ENCODE assay signal across 27 mouse cellular contexts in genomic region chr13:41823077-41823476, GRCm38 (mm10). TPM values are rescaled to one million over a fixed set of nuclear protein-coding genes. Genes with fewer than 3 reads are reported as not detected.
DNase-seq lines count a peak whose midpoint lies in the region; ATAC-seq and TF ChIP-seq lines count a peak whose summit lies in the region.
"Had no signal": no experiment of that assay in that cellular context is flagged by ENCODE, and none has a peak within 500 bp of the region (broad histone marks: within the 10 kb centered on the region; RNA-seq: fewer than 3 reads in every experiment).

No protein-coding gene starts in this region.

- TF ChIP-seq POLR2A in kidney, adult 2 months (IDR thresholded peaks at IDR 0.05; ENCODE audit: low read depth, low read length): no peak

- H3K4me1 ChIP-seq in intestine, postnatal 0 days (replicated peaks; ENCODE audit: control insufficient read depth, insufficient read depth, low read length): no peaks in the 10 kb centered on the region
- peaks cover 5% of the 10 kb centered on the region; the same call in 1 of the 2 replicates for H3K4me1 ChIP-seq in kidney, adult 2 months (ENCODE audit: control insufficient read depth, insufficient read depth, low read length)
- H3K4me1 ChIP-seq: hindbrain, embryonic 10.5 days; megakaryocyte, embryonic 14.5 days; neural tube, embryonic 15.5 days had no signal

- no peak overlapping the region for H3K4me2 ChIP-seq in intestine, postnatal 0 days (replicated peaks; ENCODE audit: low read depth)
- H3K4me2 ChIP-seq: liver, embryonic 11.5 days; neural tube, embryonic 15.5 days had no signal

- no peak overlapping the region for H3K9ac ChIP-seq in intestine, postnatal 0 days (ENCODE audit: low read depth, low read length)
- H3K9ac ChIP-seq: neural tube, embryonic 15.5 days had no signal

- no peak overlapping the region for H3K4me3 ChIP-seq in intestine, postnatal 0 days (ENCODE audit: low read depth, low read length)
- no peak overlapping the region for H3K4me3 ChIP-seq in kidney, adult 2 months (ENCODE audit: insufficient read depth, low read depth, low read length)
- H3K4me3 ChIP-seq: embryonic facial prominence, embryonic 10.5 days; hindbrain, embryonic 10.5 days; megakaryocyte, embryonic 14.5 days; neural tube, embryonic 15.5 days had no signal

- DNase-seq in adrenal gland, postnatal 36 days: peak; percentile 17 to 26
- no peak for DNase-seq in adrenal gland, postnatal 25 days
- DNase-seq in left cerebral cortex, adult 18-20 months (ENCODE audit: low spot score in 2 of 2): peak; percentile 46 to 51
- no peak for DNase-seq in left cerebral cortex, postnatal 10 days (ENCODE audit: extremely low spot score in 1 of 2, low spot score in 2 of 2)
- DNase-seq in adipocyte (ENCODE audit: low spot score): peak; percentile 36
- peak; percentile 25 for DNase-seq in skeletal muscle tissue, adult 2 months (ENCODE audit: low read depth, low spot score)
- DNase-seq in kidney, adult 2 months: no peak
- DNase-seq: adrenal gland, adult 8-10 months; cerebellum, adult 18-20 months; cerebellum, postnatal 36 days; gastrocnemius, postnatal 36 days; kidney, adult 18-20 months; kidney, postnatal 10 days; lung, adult 18-20 months; midbrain, embryonic 14.5 days; spleen, adult 18-20 months; thymus, adult 18-20 months had no signal

- H3K27ac ChIP-seq in intestine, postnatal 0 days (ENCODE audit: low read depth, low read length): no peak overlapping the region
- no peak overlapping the region for H3K27ac ChIP-seq in kidney, adult 2 months (ENCODE audit: insufficient read depth, low read depth, low read length)
- H3K27ac ChIP-seq: embryonic facial prominence, embryonic 10.5 days; hindbrain, embryonic 10.5 days; neural tube, embryonic 15.5 days had no signal

- H3K9me3 ChIP-seq in intestine, postnatal 0 days (ENCODE audit: control insufficient read depth): no peaks in the 10 kb centered on the region
- H3K9me3 ChIP-seq: embryonic facial prominence, embryonic 10.5 days; hindbrain, embryonic 10.5 days; neural tube, embryonic 15.5 days had no signal

- H3K27me3 ChIP-seq in intestine, postnatal 0 days (replicated peaks; ENCODE audit: control insufficient read depth, insufficient read depth, low read length): no peaks in the 10 kb centered on the region
- no peaks in the 10 kb centered on the region for H3K27me3 ChIP-seq in kidney, adult 2 months (replicated peaks; ENCODE audit: control insufficient read depth, insufficient read depth, low read length)
- H3K27me3 ChIP-seq: megakaryocyte, embryonic 14.5 days; neural tube, embryonic 15.5 days had no signal

- 44% methylated on average over 3 of the region's 3 CpGs for WGBS in intestine, postnatal 0 days
- 76% methylated on average over 3 of the region's 3 CpGs for WGBS in kidney, adult 2 months

- intact Hi-C loops in left cerebral cortex, postnatal 10 days (cut with DNase I): no loop called here

- no peak for ATAC-seq in intestine, postnatal 0 days

- no peak for TF ChIP-seq CTCF in intestine, postnatal 0 days (IDR thresholded peaks at IDR 0.05; ENCODE audit: low read depth)
- no peak for TF ChIP-seq CTCF in kidney, adult 2 months (conservative IDR thresholded peaks at IDR 0.05; ENCODE audit: insufficient read depth, insufficient read length, low read depth, low read length)

- no peaks in the 10 kb centered on the region for H3K36me3 ChIP-seq in intestine, postnatal 0 days (ENCODE audit: control insufficient read depth, insufficient read depth)
- H3K36me3 ChIP-seq in kidney, adult 2 months (ENCODE audit: control insufficient read depth, insufficient read depth, low read length): no peaks in the 10 kb centered on the region
- H3K36me3 ChIP-seq: embryonic facial prominence, embryonic 10.5 days; hindbrain, embryonic 10.5 days; neural tube, embryonic 15.5 days had no signal

RNA-seq across cellular contexts. Expression of gene Adtrp, which starts 24.4 kb away (rescaled TPM):
- total RNA-seq in adrenal gland, postnatal 36 days (2021): 10 to 100 TPM; 22.5 to 45.9 TPM
- total RNA-seq in adrenal gland, postnatal 25 days (2021): 20.6 and 32.9 TPM in 2 replicates
- total RNA-seq in left cerebral cortex, adult 18-20 months (2021): not detected
- under 1 TPM; 0.56 to 0.59 TPM for total RNA-seq in left cerebral cortex, postnatal 10 days (2021)
- polyA plus RNA-seq in intestine, postnatal 0 days (2015; fragmentation: Nextera tagmentation; extraction: Ambion mirVana): 110 and 132 TPM in 2 replicates
- 165 and 199 TPM in 2 replicates for polyA plus RNA-seq in kidney, adult 2 months (2012; rRNA removed)
- total RNA-seq: MEL had no signal
- polyA plus RNA-seq: embryonic facial prominence, embryonic 10.5 days; forebrain, embryonic 11.5 days; heart, embryonic 16.5 days; hindbrain, embryonic 10.5 days; limb, embryonic 11.5 days; midbrain, embryonic 14.5 days had no signal

Comparison
In these comparisons a context has a peak if more than half of its experiments do, and no peak if none do; other contexts are left out.
1. DNase-seq: peak in adrenal gland, postnatal 36 days (2 of 2), left cerebral cortex, adult 18-20 months (2 of 2), adipocyte (single experiment) and skeletal muscle tissue, adult 2 months (single experiment); none in adrenal gland, postnatal 25 days (single experiment), left cerebral cortex, postnatal 10 days (0 of 2) and kidney, adult 2 months (single experiment).
2. RNA of gene Adtrp, which starts 24.4 kb away (total RNA-seq): 22.5 to 45.9 TPM in adrenal gland, postnatal 36 days and 20.6 to 32.9 TPM in adrenal gland, postnatal 25 days; 0.56 to 0.59 TPM in left cerebral cortex, postnatal 10 days and not detected in left cerebral cortex, adult 18-20 months; every median in the first group is over 10 times any median in the second.